Mouse (Mus musculus): ENCODE measurements around the gene Nfe2. TPM values are rescaled to one million over a fixed set of nuclear protein-coding genes. Genes with fewer than 3 reads are reported as not detected.
A peak's percentile ranks its signal among the peaks of the same experiment; 100 is the strongest.

The Nfe2 gene
- polyA plus RNA-seq, 1 experiment from 2014 or later = 0.30 TPM

DNA sequence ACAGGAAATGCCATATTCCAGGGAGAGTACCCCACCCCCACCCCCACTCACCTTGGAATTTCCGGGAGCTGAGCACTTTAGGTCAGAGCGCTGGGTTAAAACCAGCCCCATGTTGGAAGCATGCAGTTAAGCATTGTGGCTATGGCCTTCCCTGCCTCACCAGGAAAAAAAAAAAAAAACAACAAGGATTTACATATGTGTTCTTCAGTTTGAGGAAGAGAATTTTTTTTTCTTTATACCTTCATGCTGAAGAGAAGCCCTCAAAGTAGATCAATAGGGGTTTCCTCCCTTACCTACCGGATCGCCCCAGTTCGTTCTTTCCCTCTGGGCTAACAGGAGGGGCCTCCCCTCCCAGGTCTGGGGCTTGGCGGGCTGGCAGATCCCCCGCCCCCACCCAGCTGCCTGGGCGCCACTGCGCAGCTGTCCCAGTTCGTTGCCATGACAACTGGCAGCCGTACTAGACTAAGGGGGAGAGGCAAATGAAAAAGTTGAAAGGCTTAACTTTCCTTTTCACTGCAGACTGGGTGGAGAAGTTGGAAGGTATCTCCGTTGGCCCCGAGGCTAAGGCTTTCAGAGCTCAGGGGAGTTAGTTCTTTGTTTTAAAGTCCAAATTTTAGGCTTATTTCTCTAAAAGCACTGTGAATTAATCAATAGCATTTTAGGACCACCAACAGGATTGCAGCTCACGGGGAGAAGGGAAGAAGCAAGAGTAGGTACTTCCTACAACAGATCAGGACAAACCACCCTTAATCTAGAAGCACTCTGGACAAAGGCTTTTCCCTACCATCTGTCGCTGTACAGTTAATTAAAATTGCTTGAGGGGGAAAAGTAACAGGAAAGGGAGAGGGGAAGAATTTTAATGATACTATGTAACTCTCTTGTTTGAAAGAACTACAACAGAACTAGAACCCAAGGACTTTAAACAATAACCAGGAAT is 43.0 kb downstream of the Nfe2 start:
- peak overlapping the region; percentile 56 for H3K9ac ChIP-seq (replicated peaks; ENCODE audit: low read depth, low read length)
- H3K4me2 ChIP-seq (ENCODE audit: low read length) = peak overlapping the region; percentile 69
- H3K36me3 ChIP-seq (ENCODE audit: control insufficient read depth, insufficient read depth) = peaks cover 14% of the 10 kb centered on the region
- H3K27ac ChIP-seq (ENCODE audit: low read length) = peak overlapping the region; percentile 93
- peaks cover 31% of the 10 kb centered on the region for H3K4me1 ChIP-seq (replicated peaks; ENCODE audit: control insufficient read depth, insufficient read depth, low read length)
- H3K27me3 ChIP-seq (replicated peaks; ENCODE audit: control insufficient read depth, insufficient read depth, low read length) = no peaks in the 10 kb centered on the region
- H3K9me3 ChIP-seq (ENCODE audit: control insufficient read depth, low read length) = no peaks in the 10 kb centered on the region
- peak overlapping the region; percentile 53 for H3K4me3 ChIP-seq (replicated peaks; ENCODE audit: low read length)
- 2% methylated on average over 15 of the region's 15 CpGs for WGBS
- ATAC-seq = peak; percentile 97

DNA sequence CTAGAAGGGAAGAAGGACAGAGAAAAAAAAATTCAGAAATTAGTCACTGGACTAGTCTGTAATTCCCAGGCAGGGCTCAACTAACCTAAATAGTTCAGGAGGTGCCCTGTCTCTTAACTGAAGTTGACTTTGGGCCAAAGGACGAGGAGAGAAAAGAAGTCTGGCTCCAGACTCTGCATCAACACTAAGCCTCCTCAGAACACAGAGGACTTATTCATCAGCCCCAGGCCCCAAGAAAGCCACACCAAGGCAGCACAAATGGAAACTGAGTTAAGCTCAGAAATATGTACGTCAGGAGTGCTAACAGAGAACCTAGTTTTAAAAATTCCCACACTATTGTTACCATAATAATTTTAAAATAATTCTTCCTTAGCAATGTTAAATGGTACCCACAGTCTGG is 44.1 kb downstream of the Nfe2 start:
- H3K4me1 ChIP-seq (replicated peaks; ENCODE audit: control insufficient read depth, insufficient read depth, low read length) = peaks cover 31% of the 10 kb centered on the region
- H3K36me3 ChIP-seq (ENCODE audit: control insufficient read depth, insufficient read depth) = peaks cover 14% of the 10 kb centered on the region
- H3K9me3 ChIP-seq (ENCODE audit: control insufficient read depth, low read length) = no peaks in the 10 kb centered on the region
- WGBS = 4% methylated on average over 2 of the region's 2 CpGs
- H3K4me2 ChIP-seq (ENCODE audit: low read length) = peak overlapping the region; percentile 47
- H3K9ac ChIP-seq (replicated peaks; ENCODE audit: low read depth, low read length) = no peak overlapping the region
- H3K27ac ChIP-seq (ENCODE audit: low read length) = peak overlapping the region; percentile 70
- ATAC-seq = no peak
- H3K4me3 ChIP-seq (replicated peaks; ENCODE audit: low read length) = peak overlapping the region; percentile 28
- H3K27me3 ChIP-seq (replicated peaks; ENCODE audit: control insufficient read depth, insufficient read depth, low read length) = no peaks in the 10 kb centered on the region

DNA sequence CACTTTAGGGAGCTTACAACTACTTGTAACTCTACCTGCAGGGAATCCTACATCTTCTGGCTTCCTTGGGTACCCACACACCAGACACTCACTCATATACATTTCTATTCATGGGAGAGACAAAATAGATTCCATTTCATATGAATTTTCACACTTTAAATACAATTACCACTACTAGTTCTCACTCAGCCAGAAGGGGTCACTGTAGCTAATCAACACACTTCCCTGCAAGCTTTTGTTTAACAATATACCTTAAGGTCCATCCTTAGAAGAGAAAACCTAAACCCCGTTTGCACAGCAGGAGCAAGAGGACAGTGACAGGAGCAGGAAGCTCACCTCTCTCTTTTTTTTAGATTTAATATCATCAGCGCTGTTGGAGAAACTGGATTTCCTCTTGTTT is 53.0 kb downstream of the Nfe2 start:
- Histone ChIP-seq H3K4me3 (replicated peaks; ENCODE audit: low read length) (no peak overlapping the region), H3K27me3 (replicated peaks; ENCODE audit: control insufficient read depth, insufficient read depth, low read length) (no peaks in the 10 kb centered on the region), H3K9ac (replicated peaks; ENCODE audit: low read depth, low read length) (no peak overlapping the region), H3K27ac (ENCODE audit: low read length) (no peak overlapping the region), H3K4me1 (replicated peaks; ENCODE audit: control insufficient read depth, insufficient read depth, low read length) (peaks cover 4% of the 10 kb centered on the region), H3K9me3 (ENCODE audit: control insufficient read depth, low read length) (no peaks in the 10 kb centered on the region), H3K4me2 (ENCODE audit: low read length) (no peak overlapping the region), H3K36me3 (ENCODE audit: control insufficient read depth, insufficient read depth) (peaks cover 18% of the 10 kb centered on the region; the same call in 1 of the 2 replicates)
- 51% methylated on average over 2 of the region's 2 CpGs for WGBS
- no peak for ATAC-seq

DNA sequence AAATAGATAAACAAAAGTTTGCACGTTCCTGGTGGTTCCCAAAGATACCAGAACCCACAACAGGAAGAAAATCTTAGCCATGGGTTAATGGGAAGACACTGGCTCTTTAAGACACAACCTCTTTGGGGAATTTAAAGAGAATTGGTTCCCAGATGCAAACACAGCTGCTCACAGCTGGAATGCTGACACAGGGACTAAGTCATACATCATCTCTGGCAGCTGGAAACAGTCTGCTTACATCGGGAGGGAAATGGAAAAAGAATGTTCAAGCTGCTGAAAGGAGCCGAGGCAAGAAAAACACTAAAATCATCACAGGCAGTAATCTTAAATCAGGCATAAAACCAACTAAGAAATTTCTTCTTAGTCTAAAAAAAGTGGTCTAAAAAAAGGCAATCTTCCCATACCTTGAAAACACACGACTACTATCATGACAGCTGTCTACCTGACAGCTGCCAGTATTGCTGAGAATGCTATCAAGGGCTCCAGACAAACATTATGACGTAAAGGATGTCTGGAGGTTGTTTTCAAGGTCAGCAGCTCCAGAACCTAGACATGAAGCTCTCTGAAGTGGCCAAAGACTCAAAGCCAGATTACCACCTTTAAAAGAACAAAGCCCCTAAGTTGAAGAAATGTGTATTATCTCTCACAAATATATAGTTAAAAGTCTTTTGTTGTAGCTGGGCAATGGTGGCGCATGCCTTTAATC is 56.0 kb downstream of the Nfe2 start:
- H3K4me3 ChIP-seq (replicated peaks; ENCODE audit: low read length) = no peak overlapping the region
- peaks cover 27% of the 10 kb centered on the region for H3K36me3 ChIP-seq (ENCODE audit: control insufficient read depth, insufficient read depth)
- peaks cover 12% of the 10 kb centered on the region for H3K4me1 ChIP-seq (replicated peaks; ENCODE audit: control insufficient read depth, insufficient read depth, low read length)
- no peaks in the 10 kb centered on the region for H3K9me3 ChIP-seq (ENCODE audit: control insufficient read depth, low read length)
- no peaks in the 10 kb centered on the region for H3K27me3 ChIP-seq (replicated peaks; ENCODE audit: control insufficient read depth, insufficient read depth, low read length)
- H3K27ac ChIP-seq (ENCODE audit: low read length) = no peak overlapping the region
- H3K4me2 ChIP-seq (ENCODE audit: low read length) = no peak overlapping the region
- 78% methylated on average over 6 of the region's 6 CpGs for WGBS
- no peak for ATAC-seq
- H3K9ac ChIP-seq (replicated peaks; ENCODE audit: low read depth, low read length) = no peak overlapping the region

MicroRNA genes within 50 kb of the gene (microRNA counts, 519-probe panel; counts per million panel counts)
- 3,086 counts per million, percentile 78 among the panel's probes with 10 or more counts for microRNA mmu-miR-148b

Small RNA genes within 50 kb of the gene (microRNA-seq; reads per million reads assigned to microRNA genes)
- 193 reads per million, percentile 62 among the genes with 10 or more reads in this experiment for gene Mir148b

Other genes with a start within 250 kb of the Nfe2 start
- not detected in 2 replicates for gene Hoxc4, start 239.5 kb downstream of the Nfe2 start, polyA plus RNA-seq (2015; fragmentation: Nextera tagmentation; extraction: Ambion mirVana)
- gene Smug1, start 91.3 kb downstream of the Nfe2 start, polyA plus RNA-seq (2015; fragmentation: Nextera tagmentation; extraction: Ambion mirVana) = 28.0 and 29.2 TPM in 2 replicates
- gene Cbx5, start 18.6 kb downstream of the Nfe2 start, polyA plus RNA-seq (2015; fragmentation: Nextera tagmentation; extraction: Ambion mirVana) = 132 and 139 TPM in 2 replicates
- gene Hnrnpa1, start 18.0 kb downstream of the Nfe2 start, polyA plus RNA-seq (2015; fragmentation: Nextera tagmentation; extraction: Ambion mirVana) = 935 and 1,030 TPM in 2 replicates
- 221 TPM in 2 replicates for gene Copz1, start 14.3 kb upstream of the Nfe2 start, polyA plus RNA-seq (2015; fragmentation: Nextera tagmentation; extraction: Ambion mirVana)
- 0.24 and 0.73 TPM in 2 replicates for gene Gpr84, start 52.2 kb upstream of the Nfe2 start, polyA plus RNA-seq (2015; fragmentation: Nextera tagmentation; extraction: Ambion mirVana)
- gene Zfp385a, start 81.7 kb upstream of the Nfe2 start, polyA plus RNA-seq (2015; fragmentation: Nextera tagmentation; extraction: Ambion mirVana) = 12.2 and 13.1 TPM in 2 replicates
- gene Itga5, start 108.4 kb upstream of the Nfe2 start, polyA plus RNA-seq (2015; fragmentation: Nextera tagmentation; extraction: Ambion mirVana) = 6.7 and 7.9 TPM in 2 replicates
- not detected in 2 replicates for gene Gtsf1, start 172.1 kb upstream of the Nfe2 start, polyA plus RNA-seq (2015; fragmentation: Nextera tagmentation; extraction: Ambion mirVana)
- gene Gtsf2, start 190.1 kb upstream of the Nfe2 start, polyA plus RNA-seq (2015; fragmentation: Nextera tagmentation; extraction: Ambion mirVana) = not detected in 2 replicates
- gene Nckap1l, start 195.4 kb upstream of the Nfe2 start, polyA plus RNA-seq (2015; fragmentation: Nextera tagmentation; extraction: Ambion mirVana) = 1.6 and 1.7 TPM in 2 replicates
- gene Pde1b, start 244.6 kb upstream of the Nfe2 start, polyA plus RNA-seq (2015; fragmentation: Nextera tagmentation; extraction: Ambion mirVana) = 71.0 and 77.1 TPM in 2 replicates